Mouse (Mus musculus) v-Abl transformed pro-B cells (cell line): ENCODE results near the gene Cutal.
"Not testable (repeated sequence)": the region's sequence is repeated elsewhere in the genome, so short reads cannot be mapped to it uniquely, and the experiment has no call there.

ENCODE experiments used
- in situ Hi-C, 2 experiments: fragments of 400-800 bp; cut with MboI; formaldehyde crosslinking; loops; one replicate each; pipeline ENCODE4 v1.15.1; 2025; ENCODE audit not compliant: unreplicated experiment in 2 of 2

The Cutal gene

DNA sequence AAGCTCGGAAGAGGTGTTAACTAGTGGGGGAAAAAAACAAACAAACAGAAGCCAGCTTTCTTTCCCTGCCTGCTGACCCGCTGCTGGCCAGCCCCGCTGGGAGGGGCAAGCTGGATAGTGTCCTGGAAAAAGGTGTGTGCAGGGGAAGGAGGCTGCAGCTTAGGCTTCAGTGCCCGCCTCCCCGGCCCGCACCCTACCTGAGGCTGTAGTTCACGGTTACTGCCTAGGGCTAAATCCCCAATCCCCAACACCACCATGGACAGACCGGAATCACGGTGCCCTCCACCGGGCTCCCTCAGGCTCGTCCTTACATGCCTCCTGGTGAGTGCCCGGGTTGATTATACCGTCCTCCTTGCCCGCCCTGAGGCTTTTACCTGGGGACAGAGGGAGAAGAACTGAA lies at the start of gene Cutal:
Gene Cutal (plus strand): TSS at position 126 of the 400 bp plus-strand sequence.
- in situ Hi-C loops = loop anchor here (5.0 to 25.0 kb wide), 2 partner anchors 88 kb away; partner anchors contain the start of gene Traf1 (in 2 of the 2)

DNA sequence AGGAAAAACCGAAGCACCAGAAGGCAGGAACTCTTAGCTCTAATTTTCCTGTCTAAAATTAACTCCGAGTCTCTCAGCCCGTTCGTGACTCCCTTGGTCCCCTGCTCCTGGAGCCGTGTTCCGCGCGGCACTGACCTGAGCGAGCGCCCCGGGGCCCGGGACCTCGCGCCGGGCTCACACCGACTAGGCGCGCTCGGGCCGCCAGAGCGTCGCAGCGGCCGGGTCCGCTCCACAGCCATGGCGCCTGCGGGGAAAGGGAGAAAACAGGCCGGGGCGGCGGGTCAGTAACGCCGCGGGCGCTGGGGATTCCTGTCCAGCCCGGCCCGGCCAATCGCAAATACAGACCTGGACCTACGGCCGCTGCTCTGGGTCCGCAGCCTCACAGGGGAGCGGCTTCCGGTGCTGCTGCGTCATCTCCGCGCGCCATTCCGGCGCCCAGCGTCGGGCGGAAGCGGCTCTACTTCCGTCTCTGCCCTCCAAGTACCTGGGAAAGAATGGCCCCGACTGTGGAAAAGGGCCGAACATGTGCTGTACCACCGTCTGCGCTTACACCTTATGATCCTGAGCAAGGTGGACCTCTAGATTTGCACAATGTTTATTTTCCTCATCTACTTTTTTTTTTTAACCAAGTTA lies 48.3 kb upstream of the Cutal start, which contains the start of gene Fbxw2:
Gene Fbxw2 (minus strand): TSS at position 485 of the 633 bp plus-strand sequence.
- in situ Hi-C loops = no loop called here

DNA sequence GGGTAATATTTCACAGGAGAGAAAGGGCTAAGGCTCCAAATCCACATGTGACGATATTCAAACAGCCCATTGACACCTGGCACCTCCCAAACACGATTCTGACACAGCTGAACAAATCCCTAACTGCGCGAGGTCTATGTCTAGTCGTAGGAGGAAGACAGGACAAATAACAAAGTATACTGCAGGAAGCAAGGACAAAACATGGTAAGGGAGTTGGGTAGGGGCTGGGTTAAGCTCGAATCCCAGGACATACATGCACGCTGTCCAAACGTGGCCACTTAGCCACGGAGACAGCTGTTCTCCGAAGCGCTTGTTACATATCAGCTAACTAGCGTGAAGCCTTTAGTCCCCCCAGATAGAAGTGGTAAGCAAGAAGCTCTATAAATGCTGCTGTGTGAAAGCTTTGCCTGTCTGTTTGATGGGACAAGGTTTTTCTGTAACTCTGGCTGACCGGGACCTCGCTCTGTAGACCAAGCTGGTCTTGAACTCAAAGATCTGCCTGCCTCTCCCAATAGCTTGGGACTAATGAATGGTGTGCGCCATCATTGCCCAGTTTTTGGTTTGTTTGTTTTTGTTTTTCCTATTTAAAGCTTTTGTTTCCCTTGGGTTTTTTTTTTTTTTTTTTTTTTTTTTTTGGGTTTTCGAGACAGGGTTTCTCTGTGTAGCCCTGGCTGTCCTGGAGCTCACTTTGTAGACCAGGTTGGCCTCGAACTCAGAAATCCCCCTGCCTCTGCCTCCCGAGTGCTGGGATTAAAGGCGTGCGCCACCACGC lies 47.5 kb upstream of the Cutal start:
- in situ Hi-C loops = no loop called here

DNA sequence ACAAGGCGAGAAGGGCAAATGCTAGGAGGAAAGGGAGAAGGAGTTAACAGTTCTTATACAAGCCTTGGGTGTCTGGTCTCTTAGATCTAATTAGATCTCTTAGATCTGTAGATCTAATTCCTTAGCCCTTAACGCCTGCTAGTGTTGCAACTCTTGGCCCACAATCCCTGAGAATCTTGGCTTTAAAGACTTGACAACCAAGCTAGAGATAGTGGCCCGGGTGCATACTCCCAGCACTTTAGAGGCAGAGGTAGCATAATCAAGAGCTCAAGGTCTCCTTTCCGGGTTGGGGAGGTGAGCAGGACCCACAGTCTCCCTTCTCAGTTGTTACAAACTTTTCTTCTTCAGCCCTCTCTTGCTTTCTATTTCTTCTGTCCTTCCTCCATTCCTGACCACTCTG lies 46.6 kb upstream of the Cutal start:
- in situ Hi-C loops = no loop called here

DNA sequence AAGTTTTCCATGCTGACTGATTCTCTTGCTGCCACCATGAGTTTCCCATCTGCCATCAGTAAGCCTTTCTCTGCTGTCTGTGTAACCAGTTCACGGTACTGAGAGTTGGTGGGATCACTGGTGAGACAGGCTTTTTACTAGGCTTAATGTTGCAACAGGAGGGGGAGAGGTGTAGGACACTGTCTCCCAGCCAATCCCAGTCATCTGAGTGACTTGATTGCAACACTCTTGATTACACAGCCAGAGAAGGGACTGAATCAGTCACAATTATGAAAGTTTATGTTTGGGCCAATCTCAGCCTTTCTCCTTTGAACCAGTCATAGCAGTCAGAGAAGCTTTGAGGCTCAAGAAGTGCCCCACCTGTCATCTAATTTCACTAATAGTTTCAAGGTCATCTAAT lies 46.2 kb upstream of the Cutal start:
- in situ Hi-C loops = no loop called here

DNA sequence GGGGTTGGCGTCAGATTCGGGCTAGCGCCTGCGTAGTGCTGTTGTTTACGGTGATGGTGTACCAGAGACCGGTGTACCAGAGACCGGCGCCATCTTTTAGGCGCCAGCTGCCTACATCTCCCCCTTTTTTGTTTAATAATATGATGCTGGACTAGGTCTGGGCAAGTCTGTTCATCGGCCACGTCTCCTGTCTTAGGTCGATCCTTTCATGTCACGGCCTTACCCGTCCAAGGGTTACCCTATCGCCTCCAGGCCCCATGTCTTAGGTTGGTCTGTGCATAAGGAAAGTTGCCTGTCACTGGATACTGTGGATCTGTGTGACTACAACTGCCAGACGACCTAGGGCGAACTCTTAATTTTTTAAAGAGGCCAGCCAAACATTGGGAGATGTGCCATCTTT lies 44.1 kb upstream of the Cutal start:
- in situ Hi-C loops = not testable (repeated sequence)

DNA sequence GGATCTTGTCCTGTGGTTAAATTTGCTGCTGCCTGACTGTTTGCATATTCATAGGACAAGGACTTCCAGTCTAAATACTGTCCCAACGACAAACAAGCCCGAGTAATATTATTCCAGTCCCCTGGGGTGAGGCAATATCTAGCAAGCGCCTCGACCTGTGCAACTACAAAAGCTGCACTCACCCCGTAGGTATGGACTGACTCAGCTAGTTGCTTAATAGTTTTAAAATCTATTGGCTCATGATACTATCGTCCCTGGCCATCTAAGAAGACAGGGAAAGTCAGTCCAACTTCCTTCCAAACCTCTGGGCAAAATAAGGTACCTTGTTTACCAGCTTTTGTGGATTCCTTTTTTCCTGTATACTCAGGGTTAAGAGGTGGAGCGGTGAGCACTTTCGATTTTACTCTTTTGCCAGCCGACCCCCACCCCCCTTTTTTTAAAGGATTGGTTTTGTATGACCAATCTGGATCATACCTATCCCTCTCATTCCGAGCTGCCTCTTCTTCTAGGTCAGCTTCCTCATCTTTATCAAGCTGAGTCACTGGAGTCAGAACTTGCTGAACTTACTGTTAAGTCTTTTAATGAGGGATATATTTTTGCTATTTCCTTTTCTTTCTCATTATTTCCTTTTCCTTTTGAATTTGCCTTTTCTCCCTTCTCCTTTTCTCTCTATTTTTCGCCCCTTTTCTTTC lies 41.3 kb upstream of the Cutal start, which contains the start of gene Gm34653:
Gene Gm34653 (plus strand): TSS at position 242 of the 692 bp plus-strand sequence.
- in situ Hi-C loops = not testable (repeated sequence)

DNA sequence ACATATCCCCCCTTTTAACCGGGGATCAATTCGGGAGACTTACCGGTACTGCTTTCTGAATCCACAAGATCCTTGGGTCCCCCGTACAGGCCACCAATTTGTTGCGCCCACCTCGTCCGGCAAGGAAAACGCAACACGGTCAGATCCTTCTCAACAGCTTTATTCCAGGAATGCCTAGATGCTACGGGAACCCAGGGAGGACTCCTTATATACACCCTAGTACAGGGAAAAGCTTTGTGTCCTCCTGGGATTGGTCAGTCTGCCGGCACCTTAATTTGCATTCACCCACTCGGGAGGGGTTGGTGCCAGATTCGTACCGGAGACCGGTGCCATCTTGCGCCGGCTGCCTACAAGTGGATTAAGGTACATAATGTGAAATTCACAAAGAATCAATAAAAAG lies 40.6 kb upstream of the Cutal start:
- in situ Hi-C loops = no loop called here

DNA sequence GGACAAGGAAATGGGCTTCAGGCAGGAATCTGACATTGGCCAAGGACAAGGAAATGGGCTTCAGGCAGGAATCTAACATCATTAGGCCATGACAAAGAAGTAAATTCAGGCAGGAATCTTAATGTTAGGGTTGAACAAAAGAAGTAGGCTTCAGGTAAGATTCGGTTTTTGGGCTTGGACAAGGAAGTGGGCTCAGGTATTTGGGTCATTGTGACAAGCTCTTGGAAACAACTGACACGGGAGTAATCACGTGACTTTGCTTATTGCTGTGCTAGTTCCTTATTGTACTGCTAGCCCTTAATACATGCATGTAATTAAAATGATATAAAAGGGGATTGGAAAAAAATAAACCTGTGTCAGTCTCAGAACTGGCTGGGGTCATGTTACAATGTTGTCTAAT lies 38.5 kb upstream of the Cutal start:
- in situ Hi-C loops = no loop called here

DNA sequence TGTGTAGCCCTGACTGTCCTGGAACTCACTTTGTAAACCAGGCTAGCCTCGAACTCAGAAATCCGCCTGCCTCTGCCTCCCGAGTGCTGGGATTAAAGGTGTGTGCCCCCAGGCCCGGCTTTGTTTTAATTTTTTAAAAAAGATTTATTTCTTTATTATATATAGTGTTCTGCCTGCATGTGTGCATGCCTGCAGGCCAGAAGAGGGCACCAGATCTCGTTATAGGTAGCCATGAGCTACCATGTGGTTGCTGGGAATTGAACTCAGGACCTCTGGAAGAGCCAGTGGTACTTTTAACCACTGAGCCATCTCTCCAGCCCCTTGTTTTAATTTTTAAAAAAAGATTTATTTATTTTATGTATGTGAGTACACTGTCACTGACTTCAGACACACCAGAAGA lies 34.1 kb upstream of the Cutal start:
- in situ Hi-C loops = loop anchor here in 1 of 2 experiments (10.0 kb wide), 1 partner anchor 135 kb away; no protein-coding TSS in a partner anchor

DNA sequence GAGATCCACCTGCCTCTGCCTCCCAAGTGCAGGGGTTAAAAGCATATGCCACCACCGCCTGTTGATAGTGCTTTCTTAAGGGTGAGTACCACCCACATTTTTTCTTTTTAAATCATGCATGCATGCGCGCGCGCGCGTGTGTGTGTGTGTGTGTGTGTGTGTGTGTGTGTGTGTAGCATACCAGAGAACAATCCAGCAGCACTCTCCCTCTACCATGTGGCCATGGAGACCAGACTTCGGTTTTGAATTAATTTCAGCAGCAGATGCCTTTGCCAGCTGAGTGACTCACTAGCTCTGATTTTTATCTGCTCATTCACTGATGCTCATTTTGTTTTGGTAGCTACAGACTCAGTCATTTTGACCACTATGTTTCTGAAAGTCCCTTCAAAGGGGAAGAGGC lies 32.5 kb upstream of the Cutal start:
- in situ Hi-C loops = loop anchor here in 1 of 2 experiments (10.0 kb wide), 1 partner anchor 133 kb away; no protein-coding TSS in a partner anchor

DNA sequence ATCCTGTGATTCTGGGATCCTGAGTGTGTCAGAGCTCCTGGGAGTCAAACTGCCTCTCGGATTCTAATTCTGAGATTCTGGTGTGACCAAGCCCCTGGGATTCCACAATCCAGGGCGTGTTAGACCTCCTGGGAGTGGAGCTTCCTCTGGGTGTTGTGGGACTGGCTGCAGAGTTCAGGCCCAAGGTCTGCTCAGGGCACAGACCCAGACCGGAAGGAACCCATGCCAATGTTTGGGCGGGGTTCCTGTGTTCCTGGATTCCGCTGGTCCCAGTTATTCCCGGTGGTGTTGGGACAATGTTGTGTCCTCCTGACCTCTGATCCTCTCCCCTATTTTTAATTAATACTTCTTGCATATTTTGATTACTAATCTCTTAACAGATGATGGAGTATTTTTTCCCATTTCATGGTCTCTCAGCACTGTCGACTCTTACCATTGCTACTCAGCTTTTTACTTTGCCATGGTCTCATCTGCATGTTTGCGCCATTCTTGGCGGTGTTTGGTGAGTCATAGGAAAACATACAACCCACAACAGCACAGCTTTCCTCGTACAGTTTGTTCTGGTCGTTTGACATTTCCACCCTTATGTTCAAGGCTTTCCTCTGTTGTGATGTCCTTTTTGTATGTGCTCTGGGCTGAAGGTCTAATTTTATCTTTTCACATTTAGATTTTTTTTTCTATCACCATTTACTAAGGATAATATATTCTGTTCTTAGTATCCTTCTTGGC lies 30.8 kb upstream of the Cutal start:
- in situ Hi-C loops = loop anchor here in 1 of 2 experiments (10.0 kb wide), 1 partner anchor 131 kb away; no protein-coding TSS in a partner anchor

DNA sequence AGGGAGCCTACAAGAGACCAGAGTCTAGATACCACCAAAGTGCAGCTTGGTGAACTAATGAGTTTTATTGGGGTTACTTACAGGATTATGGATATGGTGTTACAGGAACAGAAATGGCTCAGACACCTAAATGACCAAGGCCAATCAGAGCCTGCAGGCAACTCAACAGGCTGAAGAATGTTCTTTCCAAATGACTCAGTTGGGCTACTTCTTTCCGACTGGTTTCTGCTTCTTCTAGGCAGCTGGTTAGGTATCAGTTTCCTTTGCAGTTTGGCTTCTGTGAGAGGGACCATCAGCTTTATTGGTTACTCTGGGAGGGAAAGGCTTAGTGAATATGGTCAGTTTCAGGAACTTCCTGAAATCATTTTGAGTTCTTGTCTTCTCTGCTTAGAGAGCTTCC lies 26.5 kb upstream of the Cutal start:
- in situ Hi-C loops = loop anchor here in 1 of 2 experiments (10.0 kb wide), 1 partner anchor 127 kb away; no protein-coding TSS in a partner anchor

DNA sequence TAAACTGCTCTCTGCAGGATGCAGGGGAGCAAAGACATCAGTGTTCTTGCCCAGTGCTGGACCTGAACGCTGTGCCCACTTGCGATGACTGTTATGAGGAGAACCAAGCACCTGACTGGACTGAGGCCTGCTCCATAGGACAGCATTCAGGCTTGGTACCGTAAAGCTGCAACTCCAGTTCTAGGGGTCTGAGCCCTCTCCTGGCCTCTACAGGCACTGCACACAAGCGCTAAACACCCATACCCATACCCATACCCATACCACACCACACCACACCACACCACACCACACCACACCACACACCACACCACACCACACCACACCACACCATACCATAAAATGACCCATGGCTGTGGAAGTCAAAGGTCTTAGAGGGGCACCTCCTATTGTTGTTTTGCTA lies 18.9 kb upstream of the Cutal start:
- in situ Hi-C loops = loop anchor here in 1 of 2 experiments (25.0 kb wide), 1 partner anchor 107 kb away; the partner anchor contains the start of gene Traf1

DNA sequence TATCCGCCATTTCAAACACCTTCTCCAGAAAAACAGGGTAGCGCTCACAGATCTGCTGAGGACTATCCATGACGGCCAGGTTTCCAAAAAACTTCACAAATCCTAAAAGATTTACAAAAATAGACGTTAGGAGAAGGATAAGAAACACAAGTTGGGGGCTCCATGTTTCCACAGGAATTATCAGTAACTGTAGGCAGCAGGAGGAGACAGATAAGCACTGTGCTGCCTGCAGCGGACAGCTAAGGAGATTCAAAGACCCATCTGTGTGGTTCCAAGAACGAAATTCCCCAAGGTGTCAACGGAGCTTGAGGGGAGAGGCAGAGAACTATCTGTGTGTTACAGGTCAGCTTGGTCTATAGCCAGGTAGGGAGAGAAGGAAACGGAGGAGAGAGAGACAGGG lies 16.5 kb upstream of the Cutal start:
- in situ Hi-C loops = loop anchor here in 1 of 2 experiments (25.0 kb wide), 1 partner anchor 105 kb away; the partner anchor contains the start of gene Traf1

DNA sequence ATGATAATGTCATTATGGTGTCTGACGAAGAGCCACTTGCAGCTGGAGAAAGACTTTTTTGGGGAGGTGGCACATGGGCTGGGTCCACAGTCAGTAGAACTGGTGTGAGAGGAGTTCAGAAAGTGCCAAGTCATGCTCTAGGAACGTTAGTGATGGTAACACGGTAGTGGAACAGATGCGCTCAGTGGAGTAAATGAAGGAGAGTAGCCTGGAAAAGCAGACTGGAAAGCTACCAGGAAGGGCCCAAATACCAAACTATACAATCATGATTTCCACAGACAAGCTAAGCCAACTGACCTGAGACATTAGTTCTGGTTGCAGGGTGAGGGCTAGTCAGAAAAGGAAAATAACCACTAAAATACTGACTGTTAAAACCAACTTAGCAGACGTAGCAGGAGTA lies 4.5 kb upstream of the Cutal start:
- in situ Hi-C loops = loop anchor here (5.0 to 25.0 kb wide), 2 partner anchors 93 kb away; partner anchors contain the start of gene Traf1 (in 2 of the 2)

DNA sequence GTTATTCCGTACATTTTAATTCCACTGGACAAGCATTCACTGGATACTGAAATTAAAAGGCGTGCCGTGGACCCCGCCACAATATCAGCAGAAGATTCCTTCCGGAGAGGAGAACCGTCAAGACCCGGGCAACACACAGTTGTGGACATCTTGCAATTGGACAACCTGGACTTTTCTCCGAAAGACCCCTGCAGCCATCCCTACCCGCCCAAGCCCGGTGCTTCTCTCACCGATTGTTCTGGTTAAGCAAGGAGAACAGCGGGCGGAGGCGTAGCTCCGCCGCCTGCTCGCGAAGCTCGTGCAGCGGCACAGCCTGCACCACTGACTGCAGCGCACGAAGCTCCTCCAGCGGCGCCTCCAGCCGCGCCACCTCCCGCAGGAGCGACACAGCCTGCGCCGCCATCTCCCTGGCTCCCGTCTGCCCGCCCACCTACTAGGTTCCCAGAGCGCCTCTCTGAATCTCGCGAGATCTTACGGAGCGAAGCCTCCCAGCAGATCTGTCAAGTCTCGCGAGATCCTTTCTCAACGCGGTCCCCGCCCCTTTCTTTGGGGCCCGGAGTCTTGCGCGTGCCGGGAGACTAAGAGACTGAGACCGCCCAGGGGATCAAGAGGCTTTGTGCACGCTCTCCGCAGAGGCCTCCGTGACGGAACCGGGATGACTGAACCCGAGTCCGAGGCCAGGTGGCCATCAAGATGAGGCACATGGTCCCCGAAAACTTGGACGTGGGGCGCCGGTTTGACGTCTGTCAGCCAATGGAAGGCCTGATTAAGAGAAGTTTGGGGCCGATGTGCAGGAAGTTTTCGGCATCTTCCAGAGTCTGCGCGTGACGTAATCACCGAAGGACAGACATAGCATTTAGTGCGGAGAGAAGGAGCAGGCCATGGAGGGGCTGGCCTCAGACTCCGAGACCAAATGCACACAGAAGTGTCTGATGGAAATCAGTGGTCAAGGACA lies 3.4 kb upstream of the Cutal start:
- in situ Hi-C loops = loop anchor here (5.0 to 25.0 kb wide), 2 partner anchors 92 kb away; partner anchors contain the start of gene Traf1 (in 2 of the 2)

DNA sequence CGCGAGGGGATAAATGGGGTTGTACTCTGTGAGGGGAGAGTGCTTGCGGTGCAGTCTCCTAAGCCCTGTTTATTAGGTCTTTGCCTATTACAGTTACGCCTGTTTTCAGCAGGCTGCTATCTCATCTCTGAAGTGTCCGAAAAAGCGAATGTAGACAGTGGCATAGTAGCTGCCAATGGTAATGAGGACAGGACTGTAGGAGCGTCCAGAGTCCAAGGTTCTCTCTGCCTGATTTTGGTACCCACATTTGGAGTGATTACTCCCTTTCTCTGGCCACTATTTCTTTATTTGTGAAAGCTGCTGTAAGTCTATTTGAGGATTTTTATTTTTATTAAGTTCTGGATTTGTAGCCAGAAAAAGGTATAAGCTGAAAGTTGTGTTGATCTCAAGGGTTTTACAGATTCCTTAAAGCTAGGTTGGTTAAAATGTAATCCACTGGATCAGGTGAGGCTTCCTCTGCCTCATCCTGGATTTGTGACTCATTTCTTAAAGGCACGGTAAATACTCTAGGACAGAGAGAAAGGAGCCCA lies 685 bp downstream of the Cutal start, which contains the start of gene Psmd5:
Gene Psmd5 (minus strand): TSS at position 153 of the 530 bp plus-strand sequence.
- in situ Hi-C loops = loop anchor here (5.0 to 25.0 kb wide), 2 partner anchors 87 kb away; partner anchors contain the start of gene Traf1 (in 2 of the 2)
